Mouse (Mus musculus) G1E (cell line): ENCODE measurements around the gene Cpeb2.

Experiments used
- CTCF ChIP-seq: IDR thresholded peaks from 2 replicates; pipeline ENCODE4 v1.5.1; 2012; ENCODE audit warnings: low read depth, low read length, inconsistent platforms, mixed read lengths
- GATA2 ChIP-seq: IDR thresholded peaks from 2 replicates; pipeline ENCODE4 v1.6.1; 2012; ENCODE audit warnings: low read depth, low read length, inconsistent platforms, borderline replicate concordance

DNA sequence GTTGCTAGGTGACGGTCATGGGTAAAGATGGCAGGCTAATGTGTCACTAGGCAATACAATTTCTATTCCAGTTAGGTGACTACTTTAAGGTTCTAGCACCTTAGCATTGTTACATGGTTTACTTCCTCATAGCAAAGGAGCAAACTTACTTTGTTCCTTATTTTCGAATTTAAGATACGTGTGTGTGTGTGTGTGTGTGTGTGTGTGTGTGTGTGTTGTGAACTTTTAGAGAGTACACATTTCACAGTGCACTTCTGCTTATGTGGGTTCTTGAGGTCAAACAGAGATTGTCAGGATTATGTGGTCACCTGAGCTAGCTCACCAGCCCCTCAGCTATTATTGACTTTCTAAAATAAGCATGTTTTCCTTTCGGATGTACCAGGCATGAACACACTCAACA lies 60.2 kb downstream of the Cpeb2 start:
- TF ChIP-seq CTCF (no peak), GATA2 (no peak)
